Mouse (Mus musculus) myocyte (in vitro differentiated cells): ENCODE data around the gene Rtp1.

Experiments used
- CEBPB ChIP-seq: IDR thresholded peaks from 2 replicates; pipeline ENCODE4 v1.6.1; 2011; ENCODE audit warnings: mild to moderate bottlenecking, moderate library complexity; ENCODE audit not compliant: poor library complexity, insufficient read depth, severe bottlenecking
- E2F4 ChIP-seq: IDR thresholded peaks from one replicate; pipeline ENCODE4 v1.6.1; 2011; ENCODE audit warnings: mild to moderate bottlenecking, control low read depth, moderate library complexity; ENCODE audit not compliant: insufficient read depth
- MAX ChIP-seq: IDR thresholded peaks from one replicate; pipeline ENCODE4 v1.6.1; 2011; ENCODE audit warnings: low read depth, mild to moderate bottlenecking, control low read depth
- POLR2A ChIP-seq: IDR thresholded peaks from one replicate; pipeline ENCODE4 v1.6.1; 2011; ENCODE audit warnings: low read depth, mild to moderate bottlenecking, control low read depth, moderate library complexity; ENCODE audit not compliant: insufficient read length
- TCF12 ChIP-seq: IDR thresholded peaks from one replicate; pipeline ENCODE4 v1.6.1; 2011; ENCODE audit warnings: mild to moderate bottlenecking, control low read depth; ENCODE audit not compliant: poor library complexity, insufficient read depth, severe bottlenecking

DNA sequence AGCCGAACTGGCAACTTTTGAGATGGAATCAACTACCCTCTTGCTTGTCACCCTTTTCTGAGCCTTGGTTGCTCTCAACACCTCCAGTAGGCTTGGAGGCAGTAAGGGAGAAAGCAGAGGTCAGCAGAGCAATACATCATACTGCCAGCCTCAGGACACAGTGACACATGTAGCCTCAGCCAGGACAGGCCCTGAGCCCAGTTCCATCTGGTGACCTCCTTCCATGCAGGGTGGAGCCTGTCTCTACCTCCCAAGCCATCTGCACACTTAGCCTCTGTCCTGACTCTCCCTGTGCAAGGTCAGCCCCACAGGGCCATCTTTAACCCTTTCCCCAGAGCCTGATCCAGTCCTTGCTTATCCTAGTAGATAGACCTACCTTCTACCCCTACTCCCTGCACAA is 1.2 kb upstream of the Rtp1 start:
- TF ChIP-seq TCF12 = no peak
- no peak for TF ChIP-seq CEBPB
- no peak for TF ChIP-seq POLR2A
- no peak for TF ChIP-seq E2F4
- TF ChIP-seq MAX = no peak
